In genomic region chr4:126754231-126754611, GRCm38 (mm10) we compare ENCODE assay signal across 9 mouse cellular contexts. TPM values are rescaled to one million over a fixed set of nuclear protein-coding genes. Genes with fewer than 3 reads are reported as not detected.
DNase-seq lines count a peak whose midpoint lies in the region; ATAC-seq and TF ChIP-seq lines count a peak whose summit lies in the region.
"Had no signal": no experiment of that assay in that cellular context is flagged by ENCODE, and none has a peak within 500 bp of the region (broad histone marks: within the 10 kb centered on the region; RNA-seq: fewer than 3 reads in every experiment).

No protein-coding gene starts in this region.

- peak overlapping the region; percentile 86 for H3K4me3 ChIP-seq in heart, embryonic 12.5 days
- peak overlapping the region; percentile 85 for H3K4me3 ChIP-seq in C2C12 (ENCODE audit: insufficient read depth, poor library complexity, severe bottlenecking)
- H3K4me3 ChIP-seq in forebrain, embryonic 11.5 days (ENCODE audit: low read depth, low read length) = peak overlapping the region; percentile 56
- peak overlapping the region; percentile 80 for H3K4me3 ChIP-seq in liver, embryonic 13.5 days (replicated peaks)

- peak overlapping the region; percentile 89; the same call in 1 of the 2 replicates for H3K27ac ChIP-seq in heart, embryonic 12.5 days (ENCODE audit: poor library complexity, severe bottlenecking)
- peak overlapping the region; percentile 90 for H3K27ac ChIP-seq in forebrain, embryonic 11.5 days (ENCODE audit: low read depth, low read length)
- H3K27ac ChIP-seq in liver, embryonic 13.5 days = peak overlapping the region; percentile 84; the same call in 1 of the 2 replicates

- H3K9ac ChIP-seq in heart, embryonic 12.5 days = peak overlapping the region; percentile 83
- H3K9ac ChIP-seq in forebrain, embryonic 11.5 days (ENCODE audit: low read length) = peak overlapping the region; percentile 57
- H3K9ac ChIP-seq in liver, embryonic 13.5 days = peak overlapping the region; percentile 87

- H3K79me3 ChIP-seq in C2C12 (ENCODE audit: low read depth) = peaks cover 17% of the 10 kb centered on the region

- peaks cover 62% of the 10 kb centered on the region for H3K79me2 ChIP-seq in C2C12 (ENCODE audit: control insufficient read depth, insufficient read depth)

- WGBS in heart, embryonic 12.5 days = 2% methylated on average over 12 of the region's 12 CpGs
- 0% methylated on average over 12 of the region's 12 CpGs for WGBS in forebrain, embryonic 11.5 days
- WGBS in liver, embryonic 13.5 days (ENCODE audit: insufficient replicate concordance) = 3% methylated on average over 12 of the region's 12 CpGs

- no peak for ATAC-seq in heart, embryonic 12.5 days (ENCODE audit: insufficient number of reproducible peaks, low FRiP score)
- no peak for ATAC-seq in forebrain, embryonic 11.5 days (replicated peaks; ENCODE audit: low FRiP score)
- no peak for ATAC-seq in liver, embryonic 13.5 days (ENCODE audit: low read depth)
- no peak for ATAC-seq in frontal cortex, adult (ENCODE audit: low TSS enrichment)

- peak overlapping the region; percentile 96 for H3K4me2 ChIP-seq in heart, embryonic 12.5 days
- H3K4me2 ChIP-seq in forebrain, embryonic 11.5 days (ENCODE audit: low read depth, low read length, severe bottlenecking) = peak overlapping the region; percentile 99
- peak overlapping the region; percentile 98 for H3K4me2 ChIP-seq in liver, embryonic 13.5 days

- TF ChIP-seq CTCF in C2C12 (IDR thresholded peaks at IDR 0.05; ENCODE audit: control insufficient read depth, insufficient read depth, insufficient read length) = no peak

- no peaks in the 10 kb centered on the region for H3K27me3 ChIP-seq in heart, embryonic 12.5 days (replicated peaks)
- H3K27me3 ChIP-seq in C2C12 (ENCODE audit: control insufficient read depth, insufficient read depth, insufficient read length) = no peaks in the 10 kb centered on the region
- no peaks in the 10 kb centered on the region for H3K27me3 ChIP-seq in forebrain, embryonic 11.5 days (ENCODE audit: control insufficient read depth, insufficient read depth, low read length)
- no peaks in the 10 kb centered on the region for H3K27me3 ChIP-seq in liver, embryonic 13.5 days

- peaks cover 34% of the 10 kb centered on the region for H3K4me1 ChIP-seq in heart, embryonic 12.5 days (replicated peaks)
- H3K4me1 ChIP-seq in forebrain, embryonic 11.5 days (replicated peaks; ENCODE audit: control insufficient read depth, insufficient read depth, low read length) = peaks cover 13% of the 10 kb centered on the region
- H3K4me1 ChIP-seq in liver, embryonic 13.5 days (replicated peaks) = peaks cover 37% of the 10 kb centered on the region

- peaks cover 24% of the 10 kb centered on the region for H3K36me3 ChIP-seq in heart, embryonic 12.5 days
- peaks cover 18% of the 10 kb centered on the region for H3K36me3 ChIP-seq in C2C12 (ENCODE audit: control insufficient read depth, insufficient read depth)
- no peaks in the 10 kb centered on the region; the same call in 1 of the 2 replicates for H3K36me3 ChIP-seq in forebrain, embryonic 11.5 days (ENCODE audit: control insufficient read depth, insufficient read depth, low read length)
- peaks cover 16% of the 10 kb centered on the region for H3K36me3 ChIP-seq in liver, embryonic 13.5 days

- no peaks in the 10 kb centered on the region for H3K9me3 ChIP-seq in heart, embryonic 12.5 days (replicated peaks)
- H3K9me3 ChIP-seq in forebrain, embryonic 11.5 days (ENCODE audit: control insufficient read depth, low read length) = no peaks in the 10 kb centered on the region
- no peaks in the 10 kb centered on the region for H3K9me3 ChIP-seq in liver, embryonic 13.5 days (replicated peaks)

- no peak for DNase-seq in heart, adult 18-20 months
- DNase-seq in forebrain, embryonic 11.5 days (ENCODE audit: low spot score) = no peak
- no peak for DNase-seq in liver, embryonic 13.5 days
- DNase-seq in adrenal gland, adult (ENCODE audit: inconsistent age in 2 of 2, low spot score in 1 of 2) = no peak
- no peak for DNase-seq in left cerebral cortex, adult 8-10 months (ENCODE audit: low spot score in 2 of 2)

- H3ac ChIP-seq in C2C12 (ENCODE audit: control insufficient read depth, insufficient read length, low read depth) = peak overlapping the region; percentile 95

TF ChIP-seq in C2C12, 6 proteins besides CTCF, POLR2A, EP300 and RAD21:
- no peak for TF ChIP-seq MYOD1 (IDR thresholded peaks at IDR 0.05; ENCODE audit: control insufficient read depth, insufficient read length, low read depth)
- TF ChIP-seq CEBPB (IDR thresholded peaks at IDR 0.05; ENCODE audit: low read depth) = no peak

RNA-seq across cellular contexts. Expression of gene AU040320, which starts 0.9 kb away (rescaled TPM):
- 28.1 and 29.8 TPM in 2 replicates for polyA plus RNA-seq in heart, embryonic 12.5 days (2016; fragmentation: Nextera tagmentation; extraction: Ambion mirVana)
- total RNA-seq in heart, adult 18-20 months (2021) = 10 to 100 TPM; 30.9 to 32.1 TPM
- 20.2 TPM for polyA plus RNA-seq in C2C12 (2012; fragmentation: generic; extraction: Trizol)
- 30.1 and 31.5 TPM in 2 replicates for polyA plus RNA-seq in forebrain, embryonic 11.5 days (2014; fragmentation: Nextera tagmentation; extraction: Ambion mirVana)
- 6.4 and 7.6 TPM in 2 replicates for polyA plus RNA-seq in liver, embryonic 13.5 days (2015; fragmentation: Nextera tagmentation; extraction: Ambion mirVana)
- total RNA-seq in left cerebral cortex, adult 8-10 months (2022) = 10 to 100 TPM; 62.6 to 66.9 (median 65.0) TPM

RNA-seq across cellular contexts. Expression of gene Ncdn, which starts 1.0 kb away (rescaled TPM):
- polyA plus RNA-seq in heart, embryonic 12.5 days (2016; fragmentation: Nextera tagmentation; extraction: Ambion mirVana) = 31.3 and 32.4 TPM in 2 replicates
- total RNA-seq in heart, adult 18-20 months (2021) = 10 to 100 TPM; 15.8 to 17.1 TPM
- 42.4 TPM for polyA plus RNA-seq in C2C12 (2012; fragmentation: generic; extraction: Trizol)
- polyA plus RNA-seq in forebrain, embryonic 11.5 days (2014; fragmentation: Nextera tagmentation; extraction: Ambion mirVana) = 37.3 and 39.7 TPM in 2 replicates
- polyA plus RNA-seq in liver, embryonic 13.5 days (2015; fragmentation: Nextera tagmentation; extraction: Ambion mirVana) = 8.8 and 10.5 TPM in 2 replicates
- 100 to 1,000 TPM; 980 to 990 (median 985) TPM for total RNA-seq in left cerebral cortex, adult 8-10 months (2022)

RNA-seq across cellular contexts. Expression of gene Tfap2e, which starts 18.2 kb away (rescaled TPM):
- polyA plus RNA-seq in heart, embryonic 12.5 days (2016; fragmentation: Nextera tagmentation; extraction: Ambion mirVana) = not detected in 2 replicates
- not detected for total RNA-seq in heart, adult 18-20 months (2021)
- not detected for polyA plus RNA-seq in C2C12 (2012; fragmentation: generic; extraction: Trizol)
- 0.21 and 0.32 TPM in 2 replicates for polyA plus RNA-seq in forebrain, embryonic 11.5 days (2014; fragmentation: Nextera tagmentation; extraction: Ambion mirVana)
- polyA plus RNA-seq in liver, embryonic 13.5 days (2015; fragmentation: Nextera tagmentation; extraction: Ambion mirVana) = not detected in 2 replicates
- total RNA-seq in left cerebral cortex, adult 8-10 months (2022) = not detected
- polyA plus RNA-seq: gonadal fat pad, adult 2 months had no signal
